ENCODE assay signal across 8 mouse cellular contexts in genomic region chr5:17753471-17754005, GRCm38 (mm10).
"Had no signal": no experiment of that assay in that cellular context is flagged by ENCODE, and none has a peak within 500 bp of the region (broad histone marks: within the 10 kb centered on the region; RNA-seq: fewer than 3 reads in every experiment).

No protein-coding gene starts in this region.

- DNase-seq: kidney, adult 8-10 months; kidney, postnatal 25 days; layer of hippocampus, adult 9-11 months; left cerebral cortex, postnatal 4 days; lung, embryonic 14.5 days; lung, postnatal 14 days; right cerebral cortex, postnatal 14 days; thymus, postnatal 36 days had no signal
